Mouse (Mus musculus) retina, adult 2 months (tissue): Measurements from ENCODE around the gene Osgep.
"Not testable (repeated sequence)": the region's sequence is repeated elsewhere in the genome, so short reads cannot be mapped to it uniquely, and the experiment has no call there.

Experiments
- DNase-seq: peaks from one replicate; pipeline ENCODE4 v3.0.0-alpha.2; 2012; ENCODE audit warnings: low read depth, low spot score

The Osgep gene

DNA sequence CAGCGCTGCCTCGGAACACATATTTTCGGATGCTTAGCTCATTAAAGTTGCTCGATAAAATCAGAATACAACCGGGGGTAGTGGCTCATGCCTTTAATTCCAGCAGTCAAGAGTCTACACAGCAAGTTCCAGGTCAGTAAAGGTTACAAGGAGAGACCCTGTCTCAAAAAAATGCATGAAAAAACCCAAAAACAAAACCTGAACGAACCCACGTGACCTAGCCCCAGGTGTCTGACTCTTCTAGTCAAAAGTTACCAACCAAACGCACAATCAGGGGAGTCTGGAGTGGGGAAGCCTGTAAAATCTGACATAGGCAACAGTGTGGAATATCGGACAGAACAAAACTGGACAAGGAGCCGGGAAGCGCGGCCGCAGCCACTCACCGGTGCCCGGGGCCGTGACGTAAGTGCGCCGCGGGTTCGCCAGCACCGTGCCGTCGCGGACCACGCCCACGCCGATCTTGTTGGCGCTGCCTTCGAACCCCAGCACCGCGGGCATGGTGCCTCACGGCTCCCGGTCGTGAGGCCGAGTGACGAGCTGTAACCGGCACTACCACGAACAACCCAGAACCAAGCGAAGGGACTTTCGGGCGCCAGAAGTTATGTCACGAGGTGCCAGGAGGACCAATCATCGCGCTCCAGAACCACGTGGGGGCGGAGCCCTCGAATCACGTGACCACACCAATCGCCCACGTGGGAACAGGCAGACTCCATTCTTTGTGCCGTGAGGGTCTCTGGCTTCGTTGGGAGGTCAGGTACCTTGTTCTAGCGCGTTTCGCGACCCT lies at the start of gene Osgep, which contains the start of gene Apex1:
Gene Osgep, minus strand, starts transcription at position 613 of the 784 bp plus-strand sequence.
Gene Apex1, plus strand, starts transcription at position 688 of the 784 bp plus-strand sequence.
- DNase-seq = peak; percentile 80

DNA sequence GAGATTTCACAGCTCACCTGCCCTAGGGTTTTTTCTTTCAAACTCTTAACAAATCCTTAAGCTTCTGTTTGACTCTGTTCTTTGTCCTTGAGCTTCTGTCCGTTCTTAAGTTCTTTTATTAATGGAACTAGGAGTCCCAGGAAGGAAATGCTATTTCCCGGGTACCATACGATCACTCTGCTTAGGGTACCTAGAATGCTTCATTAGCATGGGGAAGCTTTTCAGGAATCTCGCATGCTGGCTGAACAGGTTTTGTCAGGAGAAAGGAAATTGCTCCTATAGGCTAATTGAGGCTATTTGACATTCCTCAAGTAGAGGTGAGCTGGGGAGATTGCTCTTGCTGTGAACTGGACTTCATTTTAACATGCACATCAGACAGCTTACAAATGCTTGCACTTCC lies 49.0 kb upstream of the Osgep start:
- no peak for DNase-seq

DNA sequence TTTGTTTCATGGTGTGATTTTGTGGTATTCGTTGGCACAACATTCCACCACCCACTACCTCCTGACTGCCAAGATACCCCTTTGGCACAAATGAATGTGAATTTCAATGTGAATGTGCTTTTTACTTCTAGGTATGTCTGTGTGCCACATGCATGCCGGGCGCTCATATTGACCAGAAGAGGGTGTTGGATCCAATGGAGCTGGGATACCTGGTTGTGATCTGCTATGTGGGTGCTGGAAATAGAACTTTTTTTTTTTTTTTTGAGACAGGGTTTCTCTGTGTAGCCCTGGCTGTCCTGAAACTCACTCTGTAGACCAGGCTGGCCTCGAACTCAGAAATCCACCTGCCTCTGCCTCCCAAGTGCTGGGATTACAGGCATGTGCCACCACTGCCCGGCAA lies 48.4 kb upstream of the Osgep start:
- not testable (repeated sequence) for DNase-seq

DNA sequence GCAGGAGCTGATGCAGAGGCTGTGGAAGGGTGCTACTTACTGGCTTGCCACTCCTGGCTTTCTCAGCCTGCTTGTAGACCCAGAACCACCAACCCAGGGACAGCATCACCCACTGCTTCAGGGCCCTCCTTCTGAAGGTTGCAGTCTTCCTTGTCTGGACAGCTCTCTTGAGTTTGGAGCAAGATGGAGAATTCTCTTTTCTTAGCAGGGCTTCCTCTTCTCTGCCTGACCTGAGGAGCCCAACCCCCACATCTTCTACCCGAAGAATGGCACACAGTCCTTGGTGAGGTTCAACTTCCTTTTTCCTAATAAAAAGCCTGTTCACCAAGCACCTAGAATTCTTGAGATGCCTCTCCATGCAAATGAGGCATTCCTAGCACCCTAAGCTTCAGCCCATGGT lies 46.1 kb upstream of the Osgep start:
- DNase-seq = no peak

DNA sequence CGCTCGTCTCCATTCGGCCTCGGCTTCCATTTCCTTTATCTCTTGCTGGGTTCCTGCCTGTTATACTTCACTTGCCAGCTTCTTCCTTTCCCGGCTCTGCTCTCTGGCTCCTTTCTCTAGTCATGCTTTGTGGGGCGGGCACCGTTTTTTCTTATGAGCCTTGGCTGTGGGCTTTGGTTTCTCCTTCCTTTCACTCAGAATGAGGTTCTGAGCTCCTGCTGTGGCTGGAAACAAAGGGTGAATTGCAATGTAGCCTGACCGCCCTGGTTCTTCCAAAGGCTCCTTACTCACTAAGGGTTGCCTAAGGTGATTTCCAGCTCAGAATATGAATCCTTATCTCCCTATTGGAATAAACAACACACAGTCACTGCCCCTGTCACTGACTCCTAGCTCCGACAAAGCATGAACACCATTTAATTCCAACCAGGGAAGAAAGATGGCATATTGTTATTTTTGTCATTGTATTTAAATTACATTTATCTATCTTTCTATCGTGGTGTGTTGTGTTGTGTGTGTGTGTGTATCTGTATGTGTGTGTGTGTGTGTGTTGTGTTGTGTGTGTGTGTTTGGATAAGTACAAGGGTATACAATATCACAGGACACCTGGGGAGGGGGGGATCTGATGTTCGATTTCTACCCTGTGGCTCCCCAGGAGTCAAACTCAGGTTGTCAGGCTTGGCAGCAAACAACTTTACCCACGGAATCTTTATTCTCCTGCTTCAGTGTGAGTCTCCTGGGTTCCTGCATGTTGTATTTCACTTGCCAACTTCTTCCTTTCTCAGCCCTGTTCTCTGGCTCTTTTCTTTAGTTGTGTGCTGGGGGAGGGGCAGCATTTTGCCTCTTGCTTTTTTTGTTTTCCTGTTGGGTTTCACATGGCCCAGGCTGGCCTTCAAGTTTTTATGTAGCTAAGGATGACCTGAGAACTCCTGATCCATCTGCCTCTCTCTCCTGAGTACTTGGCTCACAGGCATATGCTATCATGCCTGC lies 45.2 kb upstream of the Osgep start:
- DNase-seq = no peak

DNA sequence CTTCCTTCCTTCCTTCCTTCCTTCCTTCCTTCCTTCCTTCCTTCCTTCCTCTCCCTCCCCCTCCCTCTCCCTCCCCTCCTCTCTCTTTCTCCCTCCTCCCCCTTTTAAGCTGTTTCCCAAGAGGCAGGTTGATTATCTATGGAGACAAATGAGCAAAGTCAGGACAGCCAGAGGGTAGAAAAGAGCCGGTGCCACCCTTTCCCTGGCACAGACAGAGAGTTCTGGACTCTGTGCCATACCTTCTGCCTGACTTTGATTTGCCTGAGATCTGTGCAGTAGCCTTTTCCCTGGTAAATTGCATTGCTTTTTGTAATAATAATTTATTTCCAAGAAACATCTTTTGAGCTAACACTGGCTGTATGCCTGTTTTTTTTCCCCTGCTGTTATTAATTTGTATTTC lies 44.3 kb upstream of the Osgep start:
- DNase-seq = no peak

DNA sequence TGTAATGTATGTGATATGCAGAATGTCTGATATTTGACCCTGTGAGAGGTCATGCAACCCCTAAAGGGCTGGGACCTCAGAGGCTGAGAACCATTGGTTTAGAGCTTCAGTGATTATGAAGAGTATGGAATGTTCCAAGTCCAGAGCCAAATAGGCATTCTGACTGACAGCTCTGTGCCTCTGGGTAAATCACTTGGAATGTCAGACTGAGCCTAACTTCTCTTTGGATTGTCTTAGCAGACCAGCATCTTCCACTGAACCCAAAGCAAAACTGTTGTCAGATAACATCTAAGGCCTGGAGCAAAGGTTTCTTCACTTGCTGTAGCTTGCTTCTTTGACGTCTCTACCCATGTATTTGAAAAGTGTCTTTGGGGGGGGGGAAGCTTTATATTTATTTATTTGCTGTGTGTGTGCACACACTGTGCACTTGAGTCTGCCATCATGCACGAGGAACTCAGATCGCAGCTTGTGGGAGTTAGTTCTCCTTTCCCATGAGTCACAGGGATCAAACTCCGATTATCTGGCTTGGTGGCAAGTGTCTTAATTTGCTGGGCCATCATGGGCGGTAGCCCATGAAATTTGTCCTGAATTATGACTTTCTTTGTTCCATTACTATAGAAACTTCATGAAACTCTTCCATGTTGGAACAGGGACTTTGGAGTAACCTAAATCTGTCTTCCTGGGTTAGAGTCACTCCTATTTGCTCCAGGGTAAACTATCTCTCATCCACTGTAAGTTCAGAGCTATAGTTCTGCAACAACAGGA lies 43.7 kb upstream of the Osgep start:
- DNase-seq = no peak

DNA sequence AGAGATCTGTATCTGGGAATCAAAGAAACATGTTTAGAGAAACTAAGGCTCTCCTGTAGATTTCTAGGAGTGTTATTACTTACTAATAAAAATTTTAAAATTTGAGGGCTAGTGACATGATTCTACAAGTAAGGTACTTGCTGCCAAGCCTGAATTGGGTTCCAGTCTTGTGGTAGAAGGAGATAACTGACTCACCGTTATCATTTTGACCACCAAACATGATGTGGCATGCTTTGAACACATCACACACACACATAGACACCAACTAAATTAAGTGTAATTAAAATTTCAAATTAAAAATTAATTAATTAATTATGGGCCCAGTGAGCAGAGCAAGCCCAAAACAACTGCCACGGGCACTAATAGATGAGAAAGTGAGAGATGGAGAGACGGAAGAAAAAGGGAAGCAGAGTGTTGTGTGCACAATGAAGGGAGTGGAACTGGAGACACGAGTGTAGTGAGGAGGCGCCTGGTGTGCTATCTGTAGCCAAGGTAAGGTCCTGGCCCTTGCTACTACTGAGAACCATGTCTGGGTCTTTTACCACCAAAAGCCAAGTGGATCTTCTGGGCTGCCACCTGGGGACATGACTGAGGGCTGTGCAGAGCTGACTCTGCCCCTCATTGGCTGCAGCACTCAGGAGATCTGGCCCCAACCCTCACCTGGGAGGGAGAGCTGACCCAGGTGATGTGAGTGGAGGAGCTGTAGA lies 33.7 kb upstream of the Osgep start:
- not testable (repeated sequence) for DNase-seq

DNA sequence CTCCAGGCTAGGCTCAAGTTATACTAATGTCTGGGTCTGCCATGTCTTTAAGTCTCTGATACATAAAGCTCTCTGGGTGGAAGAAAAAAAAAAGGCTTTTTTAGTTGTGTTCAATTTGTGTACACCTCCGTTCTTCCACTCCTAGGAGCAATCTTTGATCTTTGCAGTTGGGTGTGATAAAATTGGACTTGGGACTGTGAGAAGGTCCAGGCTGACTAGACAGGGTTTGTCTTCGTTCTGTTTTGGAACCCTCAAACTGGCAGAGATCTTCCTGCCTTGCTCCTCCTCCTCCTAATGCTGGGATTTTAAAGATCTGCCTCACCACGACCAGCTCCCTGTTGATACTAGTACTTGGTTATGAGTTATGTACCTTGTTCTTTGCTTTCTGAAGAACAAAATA lies 32.5 kb upstream of the Osgep start:
- DNase-seq = not testable (repeated sequence)

DNA sequence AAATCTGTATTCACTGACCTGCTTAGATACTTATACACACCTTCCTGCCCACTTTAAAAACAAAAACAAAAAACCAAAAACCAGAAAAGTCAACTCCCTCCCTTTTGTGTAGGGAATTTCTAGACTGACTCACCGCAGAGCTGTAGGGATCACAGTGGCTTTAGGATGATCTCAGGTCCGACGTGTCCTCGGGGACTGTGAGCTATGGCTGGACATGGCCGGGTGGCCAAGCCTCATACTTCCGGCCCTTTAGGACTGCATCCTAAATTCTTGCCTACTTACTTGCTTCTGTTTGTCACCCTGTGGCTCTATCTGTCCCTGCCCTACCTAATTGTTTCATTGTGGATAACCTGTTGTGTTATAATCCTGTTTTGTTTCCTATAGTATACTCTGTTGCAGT lies 32.0 kb upstream of the Osgep start:
- not testable (repeated sequence) for DNase-seq

DNA sequence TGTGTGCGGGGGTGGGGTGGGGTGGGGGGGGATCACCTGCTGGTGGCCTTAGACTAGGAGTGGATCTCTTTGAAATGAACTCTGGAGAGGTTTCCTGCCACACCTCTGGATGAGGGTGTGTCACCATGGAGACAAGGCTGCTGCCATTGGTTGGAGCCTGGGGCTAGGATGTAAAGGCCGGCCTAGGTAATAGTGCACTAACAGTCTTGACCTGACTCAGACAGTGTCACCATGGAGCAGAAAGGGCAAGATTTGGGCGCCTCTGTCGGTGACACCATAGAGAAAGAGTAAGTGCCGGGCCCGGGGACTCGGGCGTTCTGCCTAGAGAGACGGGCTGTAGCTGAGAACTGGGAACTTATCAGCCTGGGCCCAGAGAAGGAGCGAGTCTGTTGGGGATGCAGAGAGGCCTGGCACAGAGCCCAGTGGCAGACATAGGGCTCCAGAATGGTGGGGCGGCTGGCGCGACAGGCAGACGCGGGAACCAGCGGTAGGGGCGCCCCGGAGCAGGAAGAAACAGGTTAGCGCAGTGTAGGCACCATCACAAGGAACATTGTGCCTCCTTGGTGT lies 31.3 kb upstream of the Osgep start, which contains the start of gene Pnp2:
Gene Pnp2, plus strand, starts transcription at position 51 of the 567 bp plus-strand sequence.
- DNase-seq = not testable (repeated sequence)

DNA sequence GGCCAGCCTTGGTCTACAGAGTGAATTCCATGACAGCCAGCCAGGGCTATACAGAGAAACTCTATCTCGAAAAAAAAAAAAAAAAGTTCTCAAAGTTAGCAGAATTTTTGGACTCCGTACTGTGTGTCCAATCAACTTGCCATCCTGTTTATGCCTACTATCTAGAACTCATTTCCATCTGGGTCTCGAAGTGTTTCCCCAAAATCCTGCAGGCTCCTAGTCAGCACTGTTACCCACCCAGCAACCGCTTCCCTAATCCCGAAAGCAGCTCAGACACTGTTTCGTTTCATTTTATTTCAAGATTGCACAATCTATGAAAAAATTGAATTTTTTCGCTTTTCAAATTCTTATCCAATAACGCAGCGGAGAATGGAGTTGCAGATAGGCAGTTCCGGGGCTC lies 30.8 kb upstream of the Osgep start:
- DNase-seq = no peak

DNA sequence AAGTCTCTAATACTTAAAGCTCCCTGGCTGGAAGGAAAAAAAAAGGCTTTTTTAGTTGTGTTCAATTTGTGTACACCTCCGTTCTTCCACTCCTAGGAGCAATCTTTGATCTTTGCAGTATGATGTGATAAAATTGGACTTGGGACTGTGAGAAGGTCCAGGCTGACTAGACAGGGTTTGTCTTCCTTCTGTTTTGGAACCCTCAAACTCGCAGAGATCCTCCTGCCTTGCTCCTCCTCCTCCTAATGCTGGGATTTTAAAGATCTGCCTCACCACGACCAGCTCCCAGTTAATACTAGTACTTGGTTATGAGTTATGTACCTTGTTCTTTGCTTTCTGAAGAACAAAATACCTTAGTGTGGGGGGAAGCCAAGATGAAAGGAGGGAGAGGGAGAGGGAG lies 20.8 kb upstream of the Osgep start:
- not testable (repeated sequence) for DNase-seq

DNA sequence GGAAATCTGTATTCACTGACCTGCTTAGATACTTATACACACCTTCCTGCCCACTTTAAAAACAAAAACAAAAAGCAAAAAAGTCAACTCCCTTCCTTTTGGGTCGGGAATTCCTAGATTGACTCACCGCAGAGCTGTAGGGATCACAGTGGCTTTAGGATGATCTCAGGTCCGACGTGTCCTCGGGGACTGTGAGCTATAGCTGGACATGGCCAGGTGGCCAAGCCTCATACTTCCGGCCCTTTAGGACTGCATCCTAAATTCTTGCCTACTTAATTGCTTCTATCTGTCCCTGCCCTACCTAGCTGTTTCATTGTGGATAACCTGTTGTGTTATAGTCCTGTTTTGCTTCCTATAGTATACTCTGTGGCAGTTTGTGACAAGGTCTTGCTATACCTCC lies 20.4 kb upstream of the Osgep start:
- not testable (repeated sequence) for DNase-seq

DNA sequence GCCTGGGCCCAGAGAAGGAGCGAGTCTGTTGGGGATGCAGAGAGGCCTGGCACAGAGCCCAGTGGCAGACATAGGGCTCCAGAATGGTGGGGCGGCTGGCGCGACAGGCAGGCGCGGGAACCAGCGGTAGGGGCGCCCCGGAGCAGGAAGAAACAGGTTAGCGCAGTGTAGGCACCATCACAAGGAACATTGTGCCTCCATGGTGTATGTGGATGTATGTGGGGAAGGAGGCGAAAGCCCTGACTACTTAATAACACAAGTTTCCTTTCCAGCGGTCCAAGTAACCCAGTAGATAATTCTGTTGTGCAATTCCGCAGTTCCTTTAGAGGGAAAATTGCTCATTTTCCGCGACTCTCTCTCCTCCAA lies 20.0 kb upstream of the Osgep start:
- DNase-seq = not testable (repeated sequence)

DNA sequence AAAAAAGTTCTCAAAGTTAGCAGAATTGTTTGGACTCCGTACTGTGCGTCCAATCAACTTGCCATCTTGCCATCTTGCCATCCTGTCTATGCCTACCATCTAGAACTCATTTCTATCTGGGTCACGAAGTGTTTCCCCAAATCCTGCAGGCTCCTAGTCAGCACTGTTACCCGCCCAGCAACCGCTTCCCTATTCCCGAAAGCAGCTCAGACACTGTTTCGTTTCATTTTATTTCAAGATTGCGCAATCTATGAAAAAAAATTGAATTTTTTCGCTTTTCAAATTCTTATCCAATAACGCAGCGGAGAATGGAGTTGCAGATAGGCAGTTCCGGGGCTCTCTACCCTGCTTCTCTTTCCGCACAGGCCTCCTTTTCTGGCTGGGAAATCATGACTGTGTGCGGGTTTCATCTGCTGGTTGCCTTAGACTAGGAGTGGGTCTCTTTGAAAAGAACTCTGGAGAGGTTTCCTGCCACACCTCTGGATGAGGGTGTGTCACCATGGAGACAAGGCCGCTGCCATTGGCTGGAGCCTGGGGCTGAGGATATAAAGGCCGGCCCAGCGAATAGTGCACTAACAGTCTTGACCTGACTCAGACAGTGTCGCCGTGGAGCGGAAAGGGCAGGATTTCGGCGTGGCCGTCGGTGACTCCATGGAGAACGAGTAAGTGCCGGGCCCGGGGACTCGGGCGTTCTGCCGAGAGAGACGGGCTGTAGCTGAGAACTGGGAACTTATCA lies 19.4 kb upstream of the Osgep start, which contains the start of gene Gm49342:
Gene Gm49342, plus strand, starts transcription at position 586 of the 736 bp plus-strand sequence.
- DNase-seq = peak; percentile 68

DNA sequence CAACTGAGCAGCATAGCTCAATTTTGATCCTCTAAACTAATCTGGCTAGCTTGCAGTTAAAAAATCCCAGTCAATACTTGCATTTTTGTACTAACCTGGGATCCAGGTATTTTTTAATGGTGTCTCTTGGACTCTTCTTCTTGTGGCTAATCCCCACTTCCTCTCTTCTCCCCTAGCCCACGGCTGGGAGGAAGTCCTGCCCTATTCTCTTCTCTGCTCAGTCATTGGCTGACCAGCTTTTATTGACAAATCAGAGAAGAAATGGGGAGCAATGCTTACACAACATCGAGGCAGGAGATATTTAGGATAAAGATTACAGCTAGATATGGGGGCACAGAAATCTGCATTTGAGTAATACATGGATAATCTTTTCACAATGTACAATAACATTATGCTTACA lies 14.2 kb upstream of the Osgep start:
- no peak for DNase-seq

DNA sequence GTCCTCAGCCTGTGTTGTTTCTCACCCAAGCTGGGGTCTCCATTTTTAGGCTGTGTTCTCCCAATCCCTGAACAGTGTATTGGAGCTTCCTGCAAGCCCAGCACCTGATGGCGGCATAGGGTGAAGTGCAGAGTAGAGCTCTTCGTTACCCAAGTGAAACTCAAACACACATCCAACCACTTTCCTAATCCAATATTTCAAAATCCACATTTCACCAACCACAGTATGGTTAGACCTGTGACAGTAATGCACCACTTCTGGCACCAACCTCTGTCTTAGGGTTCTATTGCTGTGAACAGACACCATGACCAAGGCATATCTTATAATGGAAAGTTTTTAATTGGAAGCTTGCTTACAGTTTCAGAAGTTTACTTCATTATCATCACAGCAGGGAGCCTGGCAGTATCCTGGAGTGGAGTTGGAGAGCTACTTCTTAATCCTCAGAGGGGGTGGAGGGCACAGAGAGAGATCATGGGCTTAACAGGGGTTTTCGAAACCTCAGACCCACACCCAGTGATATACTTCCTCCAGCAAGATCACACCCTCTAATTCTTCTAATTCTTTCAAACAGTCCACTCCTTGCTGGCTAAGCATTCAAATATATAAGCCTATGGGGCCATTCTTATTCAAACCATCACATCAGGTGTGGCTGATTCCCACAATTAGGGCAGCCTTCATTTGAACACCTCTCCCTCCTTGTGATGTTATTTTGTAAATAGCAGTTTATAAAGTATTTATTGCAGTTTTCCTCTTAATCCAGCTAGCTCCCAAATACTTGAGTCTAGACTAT lies 13.6 kb upstream of the Osgep start:
- DNase-seq = no peak

DNA sequence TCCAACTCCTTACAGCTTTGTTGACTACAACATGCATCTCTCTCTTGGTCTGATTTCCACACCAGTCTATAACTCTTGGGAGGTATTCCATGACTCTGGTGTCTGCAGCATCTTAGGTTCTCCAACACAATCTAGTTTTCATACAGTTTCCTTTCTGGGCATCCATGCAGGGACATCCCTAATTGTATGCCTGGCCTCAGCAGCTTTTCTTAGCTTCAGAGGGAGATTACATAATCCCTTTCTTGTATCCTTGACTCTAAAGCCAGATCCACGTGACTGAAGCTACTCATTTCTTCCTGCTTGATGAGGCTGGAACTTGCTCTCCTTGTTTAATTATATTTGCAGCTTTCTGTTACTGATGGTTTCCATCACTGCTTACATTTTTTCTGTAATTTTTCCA lies 12.0 kb upstream of the Osgep start:
- DNase-seq = no peak
